Mouse (Mus musculus) cerebellum, adult 2 months (tissue): Measurements from ENCODE around the gene Tenm3.

Source experiments
- CTCF ChIP-seq: fragments of 200-500 bp; IDR thresholded peaks from 2 replicates; pipeline ENCODE4 v1.5.1; 2011; ENCODE audit warnings: low read depth, mild to moderate bottlenecking, control low read depth, low read length, moderate library complexity, borderline replicate concordance; ENCODE audit not compliant: insufficient read depth
- POLR2A ChIP-seq: fragments of 200-500 bp; IDR thresholded peaks from 2 replicates; pipeline ENCODE4 v1.6.1; 2011; ENCODE audit warnings: low read length, control low read depth, borderline replicate concordance; ENCODE audit not compliant: insufficient read depth

- no peak for TF ChIP-seq POLR2A
- TF ChIP-seq CTCF = no peak
These were observed 662.8 kb downstream of the Tenm3 start for GRCm38 (mm10) chr8:48181000-48181399.
